Mouse (Mus musculus): ENCODE data around the gene Csta1. TPM values are rescaled to one million over a fixed set of nuclear protein-coding genes. Genes with fewer than 3 reads are reported as not detected.

Csta1 gene
- not detected for total RNA-seq (2023)

DNA sequence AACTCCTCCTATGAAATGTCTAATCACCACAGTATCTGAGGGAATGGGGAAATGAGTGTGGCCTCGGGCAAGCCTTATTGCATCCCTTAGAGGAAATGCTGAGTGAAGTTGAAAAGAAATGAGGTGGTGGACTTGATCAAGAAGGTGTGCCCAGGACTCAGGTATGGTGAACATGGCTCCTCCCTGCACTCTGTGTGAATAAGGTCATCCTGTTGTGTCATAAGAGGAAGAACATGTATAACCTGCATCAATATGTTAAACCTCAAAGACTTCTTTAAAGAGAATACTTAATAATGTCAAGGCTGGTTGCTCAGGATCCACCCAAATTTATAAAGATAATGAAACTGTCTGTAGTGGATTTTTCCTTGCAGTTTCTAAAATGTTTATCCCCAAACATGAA is at the start of gene Csta1:
Csta1 (minus strand) TSS at position 101 of the 400 bp plus-strand sequence.

DNA sequence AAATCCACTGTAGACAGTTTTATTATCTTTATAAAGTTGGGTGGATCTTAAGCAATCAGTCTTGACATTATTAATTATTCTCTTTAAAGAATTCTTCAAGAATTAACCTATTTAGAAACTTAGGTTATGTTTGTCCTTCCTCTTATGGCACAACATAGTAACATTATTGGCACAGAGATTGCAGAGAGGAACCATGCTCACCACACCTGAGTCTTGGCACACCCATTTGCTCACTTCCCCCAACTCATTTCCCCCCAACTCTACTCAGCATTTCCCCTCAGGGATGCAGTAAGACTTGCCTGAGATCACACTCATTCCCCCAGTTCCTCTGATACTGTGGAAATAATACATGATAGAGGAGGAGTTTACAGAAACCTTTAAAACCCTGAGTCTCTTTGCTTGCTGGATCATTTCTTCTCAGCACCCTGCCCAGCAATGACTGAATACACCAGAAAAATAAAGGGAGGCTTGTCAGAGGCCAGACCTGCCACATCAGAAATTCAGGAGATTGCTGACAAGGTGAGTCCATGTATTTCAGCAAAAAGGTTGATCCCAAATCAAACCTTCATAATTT is 25.4 kb upstream of the Csta1 start, which contains the start of gene Stfa2l1:
Stfa2l1 (plus strand) TSS at position 410 of the 574 bp plus-strand sequence.

GRCm38 (mm10) chr16:36071450-36072379 is 59.3 kb downstream of the Csta1 start, which contains the start of the genes Fam162a and Ccdc58:
TSS of gene Fam162a (minus strand) at chr16:36071594.
TSS of gene Ccdc58 (plus strand) at chr16:36071685.

Other genes with a start within 250 kb of the Csta1 start
- 10 to 100 TPM; 20.8 to 22.7 TPM for gene Parp9, start 192.8 kb downstream of the Csta1 start, total RNA-seq (2023)
- gene Dtx3l, start 192.1 kb downstream of the Csta1 start, total RNA-seq (2023) = 10 to 100 TPM; 18.5 to 21.5 TPM
- 10 to 100 TPM; 40.0 to 43.1 TPM for gene Kpna1, start 152.5 kb downstream of the Csta1 start, total RNA-seq (2023)
- gene Wdr5b, start 90.1 kb downstream of the Csta1 start, total RNA-seq (2023) = 1 to 10 TPM; 4.5 to 5.0 TPM
- gene Fam162a, start 59.6 kb downstream of the Csta1 start, total RNA-seq (2023) = 10 to 100 TPM; 15.1 to 15.7 TPM
- 10 to 100 TPM; 10.2 to 12.3 TPM for gene Ccdc58, start 59.6 kb downstream of the Csta1 start, total RNA-seq (2023)
- 10 to 100 TPM; 57.4 to 66.5 TPM for gene Stfa2l1, start 25.6 kb upstream of the Csta1 start, total RNA-seq (2023)
- 10 to 100 TPM; 25.4 to 28.3 TPM for gene Gm5483, start 53.0 kb upstream of the Csta1 start, total RNA-seq (2023)
- gene Gm5416, start 79.2 kb upstream of the Csta1 start, total RNA-seq (2023) = not detected
- not detected for gene 2010005H15Rik, start 90.2 kb upstream of the Csta1 start, total RNA-seq (2023)
- 1 to 10 TPM; 3.9 to 5.7 TPM for gene Stfa1, start 145.7 kb upstream of the Csta1 start, total RNA-seq (2023)
- gene BC117090, start 203.1 kb upstream of the Csta1 start, total RNA-seq (2023) = not detected
- 1 to 10 TPM; 2.5 to 3.7 TPM for gene BC100530, start 236.5 kb upstream of the Csta1 start, total RNA-seq (2023)